ENCODE assay signal across 26 mouse cellular contexts in the genomic region with DNA sequence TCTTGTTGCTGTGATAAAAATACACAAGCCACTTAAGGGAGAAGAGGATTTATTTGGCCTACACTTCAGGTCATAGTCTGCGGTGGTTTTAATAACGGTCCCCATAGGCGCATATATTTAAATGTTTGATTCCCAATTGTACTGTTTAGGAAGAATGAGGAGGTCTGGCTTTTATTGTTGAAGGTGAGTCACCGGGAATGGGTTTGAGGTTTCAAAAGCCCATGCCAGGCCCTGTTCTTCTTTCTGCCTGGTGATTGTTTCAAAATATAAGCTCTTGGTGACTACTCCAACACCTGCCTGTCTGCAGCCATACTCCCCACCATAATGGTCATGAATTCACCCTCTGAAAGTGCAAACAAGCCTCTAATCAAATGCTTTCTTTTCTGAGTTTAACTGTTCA. TPM values are rescaled to one million over a fixed set of nuclear protein-coding genes. Genes with fewer than 3 reads are reported as not detected.
DNase-seq lines count a peak whose midpoint lies in the region; ATAC-seq and TF ChIP-seq lines count a peak whose summit lies in the region.
"Had no signal": no experiment of that assay in that cellular context is flagged by ENCODE, and none has a peak within 500 bp of the region (broad histone marks: within the 10 kb centered on the region; RNA-seq: fewer than 3 reads in every experiment).

No protein-coding gene starts in this region.

- H3ac ChIP-seq in myocyte (ENCODE audit: control insufficient read depth, insufficient read length) = no peak overlapping the region

- intact Hi-C loops in heart, postnatal 36 days (cut with DNase I) = no loop called here

- no peaks in the 10 kb centered on the region for H3K27me3 ChIP-seq in heart, embryonic 13.5 days (replicated peaks)
- H3K27me3 ChIP-seq in myocyte (ENCODE audit: control insufficient read depth, insufficient read depth, insufficient read length) = no peaks in the 10 kb centered on the region
- H3K27me3 ChIP-seq: embryonic facial prominence, embryonic 13.5 days; forebrain, embryonic 12.5 days; forebrain, embryonic 15.5 days; heart, embryonic 12.5 days; hindbrain, embryonic 12.5 days; hindbrain, embryonic 15.5 days; Patski had no signal

- no peak for ATAC-seq in heart, embryonic 13.5 days (ENCODE audit: extremely low read depth, insufficient number of reproducible peaks, low FRiP score, low TSS enrichment)
- ATAC-seq: forebrain, embryonic 15.5 days; intestine, postnatal 0 days; Patski had no signal

- H3K36me3 ChIP-seq in heart, embryonic 13.5 days = peaks cover 8% of the 10 kb centered on the region
- H3K36me3 ChIP-seq in myocyte (ENCODE audit: control insufficient read depth, insufficient read depth) = no peaks in the 10 kb centered on the region
- H3K36me3 ChIP-seq: embryonic facial prominence, embryonic 13.5 days; forebrain, embryonic 12.5 days; forebrain, embryonic 15.5 days; hindbrain, embryonic 12.5 days; hindbrain, embryonic 15.5 days had no signal

- peaks cover 26% of the 10 kb centered on the region for H3K79me2 ChIP-seq in myocyte (ENCODE audit: control insufficient read depth, insufficient read depth)

- 90% methylated on average over 4 of the region's 4 CpGs for WGBS in heart, embryonic 13.5 days

- no peak overlapping the region for H3K4me3 ChIP-seq in heart, embryonic 13.5 days
- H3K4me3 ChIP-seq in myocyte = peak overlapping the region; percentile 38
- H3K4me3 ChIP-seq: embryonic facial prominence, embryonic 13.5 days; forebrain, embryonic 12.5 days; forebrain, embryonic 15.5 days; hindbrain, embryonic 12.5 days; hindbrain, embryonic 15.5 days had no signal

- no peak overlapping the region for H3K27ac ChIP-seq in heart, embryonic 13.5 days (replicated peaks)
- H3K27ac ChIP-seq: embryonic facial prominence, embryonic 13.5 days; forebrain, embryonic 12.5 days; forebrain, embryonic 15.5 days; hindbrain, embryonic 12.5 days; hindbrain, embryonic 15.5 days had no signal

- DNase-seq in heart, postnatal 36 days = no peak
- DNase-seq in MN1 (ENCODE audit: low spot score) = peak; percentile 27
- DNase-seq in adrenal gland, postnatal 10 days = no peak
- no peak for DNase-seq in gastrocnemius, postnatal 10 days
- DNase-seq: adrenal gland, postnatal 36 days; cerebellum, adult 11 months; cerebellum, adult 2 months; cerebellum, adult 9-11 months; cerebellum, postnatal 25 days; embryo, embryonic 11 days; gastrocnemius, postnatal 25 days; heart, adult 18-20 months; heart, postnatal 14 days; kidney, adult 2 months had no signal

- H3K4me1 ChIP-seq in heart, embryonic 13.5 days = peaks cover 38% of the 10 kb centered on the region

- 0 out of 2 replicates have a peak overlapping the region, but pooled peaks have one; percentile 83 for H3K4me2 ChIP-seq in heart, embryonic 13.5 days
- peak overlapping the region; percentile 14 for H3K4me2 ChIP-seq in myocyte (ENCODE audit: low read depth)
- H3K4me2 ChIP-seq: forebrain, embryonic 15.5 days had no signal

- no peaks in the 10 kb centered on the region for H3K9me3 ChIP-seq in heart, embryonic 13.5 days
- H3K9me3 ChIP-seq: embryonic facial prominence, embryonic 10.5 days; embryonic facial prominence, embryonic 13.5 days; forebrain, embryonic 12.5 days; forebrain, embryonic 15.5 days; G1E; heart, embryonic 12.5 days; hindbrain, embryonic 12.5 days; hindbrain, embryonic 15.5 days had no signal

- no peak for TF ChIP-seq POLR2A in myocyte (IDR thresholded peaks at IDR 0.05; ENCODE audit: insufficient read length, low read depth)

- H3K9ac ChIP-seq in heart, embryonic 13.5 days = no peak overlapping the region
- H3K9ac ChIP-seq: forebrain, embryonic 12.5 days; forebrain, embryonic 15.5 days; heart, embryonic 12.5 days; hindbrain, embryonic 12.5 days; hindbrain, embryonic 15.5 days had no signal

TF ChIP-seq in myocyte, 11 proteins besides CTCF, POLR2A, EP300 and RAD21:
- no peak for TF ChIP-seq E2F4 (IDR thresholded peaks at IDR 0.05; ENCODE audit: insufficient read depth)
- TF ChIP-seq MYOG (IDR thresholded peaks at IDR 0.05; ENCODE audit: control insufficient read depth in 1 of 3, insufficient read depth in 1 of 3, insufficient read length in 2 of 3, low read depth in 2 of 3) = no peak
- TF ChIP-seq TCF3 (IDR thresholded peaks at IDR 0.05; ENCODE audit: insufficient read length, low read depth) = no peak
- no peak for TF ChIP-seq USF1 (IDR thresholded peaks at IDR 0.05; ENCODE audit: low read depth)
- no peak for TF ChIP-seq REST (IDR thresholded peaks at IDR 0.05; ENCODE audit: insufficient read depth, insufficient read length)
- no peak for TF ChIP-seq MYOD1 (IDR thresholded peaks at IDR 0.05; ENCODE audit: control insufficient read depth in 1 of 3, insufficient read length in 2 of 3, low read depth in 2 of 3)
- TF ChIP-seq TCF12 (IDR thresholded peaks at IDR 0.05; ENCODE audit: insufficient read depth, poor library complexity, severe bottlenecking) = no peak
- no peak for TF ChIP-seq MAX (IDR thresholded peaks at IDR 0.05; ENCODE audit: low read depth)
- no peak for TF ChIP-seq CEBPB (IDR thresholded peaks at IDR 0.05; ENCODE audit: insufficient read depth, poor library complexity, severe bottlenecking)
- TF ChIP-seq POLR2AphosphoS2 (IDR thresholded peaks at IDR 0.05; ENCODE audit: insufficient read length, low read depth) = no peak
- TF ChIP-seq SRF (IDR thresholded peaks at IDR 0.05; ENCODE audit: control insufficient read depth, insufficient read length, low read depth) = no peak

RNA-seq across cellular contexts. Expression of a gene that starts 1.5 kb away (rescaled TPM):
- polyA plus RNA-seq in heart, embryonic 13.5 days (2015; fragmentation: Nextera tagmentation; extraction: Ambion mirVana) = 60.6 and 68.6 TPM in 2 replicates
- total RNA-seq in heart, postnatal 36 days (2021) = 10 to 100 TPM; 30.6 to 32.3 TPM
- 68.7 TPM for polyA plus RNA-seq in myocyte (2012; fragmentation: generic; extraction: Trizol)
- 10 to 100 TPM; 51.9 to 54.1 TPM for total RNA-seq in adrenal gland, postnatal 10 days (2021)
- 10 to 100 TPM; 40.4 to 45.0 TPM for total RNA-seq in gastrocnemius, postnatal 10 days (2021)

RNA-seq across cellular contexts. Expression of a gene that starts 34.0 kb away (rescaled TPM):
- 19.8 and 23.4 TPM in 2 replicates for polyA plus RNA-seq in heart, embryonic 13.5 days (2015; fragmentation: Nextera tagmentation; extraction: Ambion mirVana)
- 10 to 100 TPM; 15.5 to 16.0 TPM for total RNA-seq in heart, postnatal 36 days (2021)
- 20.0 TPM for polyA plus RNA-seq in myocyte (2012; fragmentation: generic; extraction: Trizol)
- total RNA-seq in adrenal gland, postnatal 10 days (2021) = 10 to 100 TPM; 21.4 to 28.0 TPM
- 10 to 100 TPM; 12.4 to 16.8 TPM for total RNA-seq in gastrocnemius, postnatal 10 days (2021)

RNA-seq across cellular contexts. Expression of a gene that starts 50.1 kb away (rescaled TPM):
- 30.9 and 35.9 TPM in 2 replicates for polyA plus RNA-seq in heart, embryonic 13.5 days (2015; fragmentation: Nextera tagmentation; extraction: Ambion mirVana)
- total RNA-seq in heart, postnatal 36 days (2021) = 10 to 100 TPM; 19.4 to 19.7 TPM
- polyA plus RNA-seq in myocyte (2012; fragmentation: generic; extraction: Trizol) = 51.2 TPM
- 10 to 100 TPM; 44.4 to 46.7 TPM for total RNA-seq in adrenal gland, postnatal 10 days (2021)
- total RNA-seq in gastrocnemius, postnatal 10 days (2021) = 10 to 100 TPM; 14.9 to 16.2 TPM

RNA-seq across cellular contexts. Expression of a gene that starts 51.3 kb away (rescaled TPM):
- polyA plus RNA-seq in heart, embryonic 13.5 days (2015; fragmentation: Nextera tagmentation; extraction: Ambion mirVana) = 73.6 and 78.1 TPM in 2 replicates
- 10 to 100 TPM; 84.2 to 84.5 TPM for total RNA-seq in heart, postnatal 36 days (2021)
- 68.5 TPM for polyA plus RNA-seq in myocyte (2012; fragmentation: generic; extraction: Trizol)
- total RNA-seq in adrenal gland, postnatal 10 days (2021) = 10 to 100 TPM; 64.6 to 81.5 TPM
- total RNA-seq in gastrocnemius, postnatal 10 days (2021) = 100 to 1,000 TPM; 106 to 115 TPM
